Mouse (Mus musculus): ENCODE results near the gene Pik3r1.

DNA sequence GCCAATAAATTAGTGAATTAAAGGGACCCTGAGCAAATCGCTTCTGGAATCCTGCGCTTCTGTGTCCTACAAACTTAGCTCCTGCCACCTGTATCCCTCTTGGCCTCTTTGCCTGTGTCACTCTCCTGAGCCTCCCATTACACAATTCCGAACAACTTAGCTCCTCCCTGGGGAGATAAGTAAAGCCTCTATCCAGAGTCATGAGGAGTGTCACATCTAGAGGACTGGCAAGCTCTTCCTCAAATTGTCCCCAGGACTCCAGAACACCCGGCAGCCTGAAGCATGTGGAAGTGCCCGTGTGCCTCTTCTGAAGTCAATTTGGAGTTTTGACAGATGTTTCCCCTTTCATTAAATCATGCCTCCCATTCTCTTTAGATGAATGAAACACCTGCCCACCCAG lies 6.4 kb downstream of the Pik3r1 start:
- peak; percentile 85 for TF ChIP-seq EP300 (IDR thresholded peaks at IDR 0.05; ENCODE audit: insufficient read depth, low read depth, low read length)
- no peak for TF ChIP-seq CTCF (IDR thresholded peaks at IDR 0.05)

All from heart, adult 2 months (tissue).